Mouse (Mus musculus) heart, embryonic 16.5 days (tissue): ENCODE measurements around the gene Smim23. TPM values are rescaled to one million over a fixed set of nuclear protein-coding genes. Genes with fewer than 3 reads are reported as not detected.

Source experiments
- ATAC-seq: fragments of 200-750 bp; cut with Nextera tagmentation; replicated peaks from 2 replicates; pipeline ENCODE4 v1.8.0; 2017; ENCODE audit warnings: moderate number of reproducible peaks; ENCODE audit not compliant: insufficient read depth, low FRiP score; ENCODE audit errors: extremely low read depth
- H3K27ac ChIP-seq: fragments of 300-500 bp; sonication (generic); 2 replicates; pipeline ENCODE4 v1.5.1; 2014; ENCODE audit warnings: mild to moderate bottlenecking, low read length, control low read depth, moderate library complexity
- H3K27me3 ChIP-seq: fragments of 300-500 bp; sonication (generic); 2 replicates; pipeline ENCODE4 v1.6.1; 2014; ENCODE audit warnings: low read length, mixed read lengths; ENCODE audit not compliant: control insufficient read depth, insufficient read depth
- H3K36me3 ChIP-seq: fragments of 300-500 bp; sonication (generic); 2 replicates; pipeline ENCODE4 v1.6.1; 2014; ENCODE audit not compliant: control insufficient read depth, insufficient read depth
- H3K4me1 ChIP-seq: fragments of 300-500 bp; sonication (generic); 2 replicates; pipeline ENCODE4 v1.6.1; 2014; ENCODE audit warnings: low read length, mixed read lengths; ENCODE audit not compliant: control insufficient read depth, insufficient read depth
- H3K4me2 ChIP-seq: fragments of 300-500 bp; sonication (generic); 2 replicates; pipeline ENCODE4 v1.6.1; 2014; ENCODE audit warnings: low read depth, mild to moderate bottlenecking, control low read depth, low read length
- H3K4me3 ChIP-seq: fragments of 300-500 bp; sonication (generic); 2 replicates; pipeline ENCODE4 v1.5.1; 2014; ENCODE audit warnings: mild to moderate bottlenecking, control low read depth, low read length
- H3K9ac ChIP-seq: fragments of 300-500 bp; sonication (generic); 2 replicates; pipeline ENCODE4 v1.6.1; 2014; ENCODE audit warnings: low read length, control low read depth
- H3K9me3 ChIP-seq: fragments of 300-500 bp; sonication (generic); replicated peaks from 2 replicates; pipeline ENCODE4 v1.6.1; 2016; ENCODE audit warnings: low read length; ENCODE audit not compliant: control insufficient read depth
- WGBS: fragments of 180-500 bp; shearing (Covaris S2); extraction: QIAGEN DNeasy Blood & Tissue Kit; methylation state at CpG from one replicate; pipeline ENCODE4 v1.1.7; 2014; 5-methylcytosine and 5-hydroxymethylcytosine counted together
- polyA plus RNA-seq: library from polyadenylated mRNA; unstranded; fragments of >200 nt; fragmentation: Nextera tagmentation; extraction: Ambion mirVana; gene quantifications from 2 replicates; pipeline ENCODE4 v1.2.1, GENCODE M21; 2015

The Smim23 gene
- not detected in 2 replicates for polyA plus RNA-seq

- H3K4me3 ChIP-seq, result no peak within 1 kb of the TSS
- no peaks in the 10 kb centered on the region for H3K27me3 ChIP-seq
- H3K27ac ChIP-seq, result no peak within 1 kb of the TSS
- peaks cover 8% of the 10 kb centered on the region for H3K4me1 ChIP-seq
- H3K9ac ChIP-seq, result no peak within 1 kb of the TSS
- 77% methylated on average over 1 of the region's 1 CpGs for WGBS
- no peak within 1 kb of the TSS for H3K4me2 ChIP-seq
- 0 out of 2 replicates have a peak, but pooled peaks cover 2% of the 10 kb centered on the region for H3K9me3 ChIP-seq
- H3K36me3 ChIP-seq, result no peaks in the 10 kb centered on the region
- ATAC-seq, result no peak
Measured at GRCm38 (mm10) chr11:32824505-32824904, at the start of gene Smim23. Smim23 (minus strand) TSS chr11:32824605.

- no peaks in the 10 kb centered on the region for H3K27me3 ChIP-seq
- no peak overlapping the region for H3K4me3 ChIP-seq
- H3K9me3 ChIP-seq, result no peaks in the 10 kb centered on the region
- no peak overlapping the region for H3K4me2 ChIP-seq
- no peak overlapping the region for H3K9ac ChIP-seq
- WGBS, result 77% methylated on average over 10 of the region's 10 CpGs
- no peaks in the 10 kb centered on the region for H3K4me1 ChIP-seq
- H3K27ac ChIP-seq, result no peak overlapping the region
- H3K36me3 ChIP-seq, result no peaks in the 10 kb centered on the region
- no peak for ATAC-seq
Measured at GRCm38 (mm10) chr11:32868619-32869383, 44.4 kb upstream of the Smim23 start.

- H3K36me3 ChIP-seq, result no peaks in the 10 kb centered on the region
- ATAC-seq, result no peak
- no peak overlapping the region for H3K4me3 ChIP-seq
- no peak overlapping the region for H3K27ac ChIP-seq
- no peaks in the 10 kb centered on the region for H3K9me3 ChIP-seq
- H3K9ac ChIP-seq, result no peak overlapping the region
- H3K4me2 ChIP-seq, result no peak overlapping the region
- H3K4me1 ChIP-seq, result no peaks in the 10 kb centered on the region
- 79% methylated on average over 5 of the region's 5 CpGs for WGBS
- no peaks in the 10 kb centered on the region for H3K27me3 ChIP-seq
Measured at GRCm38 (mm10) chr11:32864615-32865014, 40.2 kb upstream of the Smim23 start.

GRCm38 (mm10) chr11:32857418-32857879, 33.0 kb upstream of the Smim23 start:
- ATAC-seq, result no peak

GRCm38 (mm10) chr11:32846682-32847222, 22.3 kb upstream of the Smim23 start:
- Histone ChIP-seq H3K9me3 (no peaks in the 10 kb centered on the region), H3K9ac (no peak overlapping the region), H3K4me2 (no peak overlapping the region), H3K27ac (no peak overlapping the region), H3K4me1 (no peaks in the 10 kb centered on the region), H3K4me3 (no peak overlapping the region), H3K27me3 (no peaks in the 10 kb centered on the region; the same call in 1 of the 2 replicates), H3K36me3 (no peaks in the 10 kb centered on the region)
- ATAC-seq, result no peak
- 54% methylated on average over 20 of the region's 20 CpGs for WGBS

More at GRCm38 (mm10) chr11:32857418-32857879, 33.0 kb upstream of the Smim23 start:
- no peak overlapping the region for H3K4me2 ChIP-seq
- H3K36me3 ChIP-seq, result no peaks in the 10 kb centered on the region
- no peaks in the 10 kb centered on the region for H3K27me3 ChIP-seq
- H3K9ac ChIP-seq, result no peak overlapping the region
- H3K27ac ChIP-seq, result no peak overlapping the region
- 22% methylated on average over 8 of the region's 8 CpGs for WGBS
- peaks cover 7% of the 10 kb centered on the region for H3K4me1 ChIP-seq
- no peaks in the 10 kb centered on the region for H3K9me3 ChIP-seq
- H3K4me3 ChIP-seq, result no peak overlapping the region

GRCm38 (mm10) chr11:32841169-32841568, 16.8 kb upstream of the Smim23 start:
- Histone ChIP-seq H3K4me3 (no peak overlapping the region), H3K4me2 (no peak overlapping the region), H3K4me1 (no peaks in the 10 kb centered on the region), H3K27ac (no peak overlapping the region), H3K27me3 (no peaks in the 10 kb centered on the region; the same call in 1 of the 2 replicates), H3K9me3 (peaks cover 2% of the 10 kb centered on the region), H3K36me3 (no peaks in the 10 kb centered on the region), H3K9ac (no peak overlapping the region)
- WGBS, result 79% methylated on average over 5 of the region's 5 CpGs
- ATAC-seq, result no peak

- 72% methylated on average over 9 of the region's 9 CpGs for WGBS
- Histone ChIP-seq H3K4me3 (no peak overlapping the region), H3K27ac (no peak overlapping the region), H3K27me3 (no peaks in the 10 kb centered on the region), H3K4me2 (no peak overlapping the region), H3K36me3 (no peaks in the 10 kb centered on the region), H3K9ac (no peak overlapping the region), H3K4me1 (no peaks in the 10 kb centered on the region), H3K9me3 (peaks cover 5% of the 10 kb centered on the region)
- ATAC-seq, result no peak
Measured at GRCm38 (mm10) chr11:32840256-32840655, 15.9 kb upstream of the Smim23 start.

- no peaks in the 10 kb centered on the region for H3K36me3 ChIP-seq
- H3K27me3 ChIP-seq, result no peaks in the 10 kb centered on the region
- H3K4me2 ChIP-seq, result no peak overlapping the region
- no peak overlapping the region for H3K4me3 ChIP-seq
- no peaks in the 10 kb centered on the region for H3K4me1 ChIP-seq
- no peak for ATAC-seq
- no peak overlapping the region for H3K27ac ChIP-seq
- WGBS, result 52% methylated on average over 8 of the region's 8 CpGs
- no peak overlapping the region for H3K9ac ChIP-seq
- peaks cover 5% of the 10 kb centered on the region for H3K9me3 ChIP-seq
Measured at GRCm38 (mm10) chr11:32835022-32835421, 10.6 kb upstream of the Smim23 start.

- Histone ChIP-seq H3K4me1 (peaks cover 2% of the 10 kb centered on the region), H3K9me3 (peaks cover 5% of the 10 kb centered on the region), H3K9ac (no peak overlapping the region), H3K4me3 (no peak overlapping the region), H3K27me3 (no peaks in the 10 kb centered on the region), H3K36me3 (no peaks in the 10 kb centered on the region), H3K4me2 (no peak overlapping the region), H3K27ac (no peak overlapping the region)
- WGBS, result 54% methylated on average over 13 of the region's 13 CpGs
- ATAC-seq, result no peak
Measured at GRCm38 (mm10) chr11:32834367-32834918, 10.0 kb upstream of the Smim23 start.
